Mouse (Mus musculus) gastrocnemius, postnatal 25 days (tissue): ENCODE measurements around the gene Dexi. TPM values are rescaled to one million over a fixed set of nuclear protein-coding genes. Genes with fewer than 3 reads are reported as not detected.

ENCODE experiments used
- DNase-seq: peaks from one replicate; pipeline ENCODE4 v3.0.0; 2022
- total RNA-seq, 2 experiments: library from RNA; stranded (reverse); gene quantifications; 1 replicate in 1 of 2; 2 replicates in 1 of 2; pipeline ENCODE4 v1.2.3; 2021

Dexi gene
- total RNA-seq, 2 experiments from 2014 or later, result 43.0 to 43.1 TPM

DNA sequence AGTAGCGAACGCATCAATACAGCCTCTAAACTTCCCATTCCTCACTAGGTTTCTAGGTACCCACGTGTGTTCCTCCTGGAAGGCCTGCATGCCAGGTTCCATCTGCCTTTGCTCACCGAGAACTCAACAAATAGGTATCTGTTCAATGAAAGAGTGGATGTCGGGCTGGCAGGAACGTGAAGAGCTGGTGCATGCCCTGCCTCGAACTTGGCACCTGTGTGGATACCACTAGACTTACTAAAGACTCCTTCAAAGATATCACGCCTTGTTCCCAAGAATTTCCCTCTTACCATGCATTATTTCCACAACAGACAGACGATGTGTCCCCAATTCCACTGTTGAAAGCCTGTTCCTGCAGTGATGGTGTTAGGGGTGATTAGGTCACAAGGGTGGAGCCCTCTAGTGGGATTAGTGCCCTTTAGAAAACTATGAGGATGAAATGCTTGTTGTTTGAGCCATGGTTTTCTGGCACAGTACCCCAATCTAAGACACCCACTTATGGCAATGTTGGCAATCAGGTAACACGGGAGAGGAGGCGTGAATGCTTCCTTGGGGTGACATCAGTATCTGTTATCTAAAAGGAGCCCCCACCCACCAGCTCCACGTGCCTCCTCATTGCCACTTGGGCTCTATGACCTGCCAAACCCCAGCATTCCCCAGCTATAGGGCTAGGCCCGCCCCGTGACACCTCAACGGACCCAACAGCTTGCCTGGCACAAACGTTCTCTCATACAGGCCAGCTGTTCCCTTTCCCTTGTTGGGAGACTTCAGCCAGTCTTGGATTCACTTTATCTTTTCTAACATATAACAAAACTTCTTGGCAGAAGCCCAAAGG, 1.9 kb downstream of the Dexi start:
- DNase-seq, result no peak

DNA sequence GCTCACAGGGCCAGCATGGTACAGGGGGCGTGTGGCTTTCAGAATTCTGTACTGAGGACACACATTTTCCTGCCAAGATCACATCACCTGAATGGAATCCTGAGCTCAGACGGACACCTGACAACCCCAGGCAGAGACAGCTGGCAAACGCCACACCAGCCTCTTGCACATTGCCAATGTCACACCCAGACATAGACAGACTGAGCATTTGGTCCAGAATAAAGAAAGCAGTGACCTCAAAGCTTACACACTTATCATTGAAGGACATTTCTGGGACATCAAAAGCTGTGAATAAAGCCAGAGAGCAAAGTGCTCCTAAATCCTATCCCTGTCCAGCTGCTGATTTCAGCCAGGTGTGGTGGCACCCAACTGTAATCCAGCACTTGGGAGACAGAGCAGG, 5.9 kb downstream of the Dexi start:
- no peak for DNase-seq

DNA sequence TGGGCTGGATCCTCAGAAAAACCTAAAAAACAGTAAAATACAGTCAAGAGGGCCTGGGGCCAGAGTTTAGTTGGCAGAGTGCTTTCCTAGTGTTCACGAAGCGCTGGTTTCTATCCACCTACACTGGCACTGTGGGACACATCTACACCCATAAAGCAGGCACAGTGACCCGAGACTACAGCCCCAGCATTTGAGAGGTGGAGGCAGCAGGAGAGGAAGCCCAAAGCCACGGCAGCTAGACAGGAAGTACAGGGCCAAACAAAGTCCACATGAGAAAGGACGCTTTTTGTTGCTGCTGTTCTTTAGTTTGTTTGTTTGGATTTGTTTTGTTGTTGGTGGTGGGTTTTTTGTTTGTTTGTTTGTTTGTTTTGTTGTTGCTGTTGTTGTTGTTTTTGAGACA, 6.5 kb downstream of the Dexi start:
- no peak for DNase-seq

DNA sequence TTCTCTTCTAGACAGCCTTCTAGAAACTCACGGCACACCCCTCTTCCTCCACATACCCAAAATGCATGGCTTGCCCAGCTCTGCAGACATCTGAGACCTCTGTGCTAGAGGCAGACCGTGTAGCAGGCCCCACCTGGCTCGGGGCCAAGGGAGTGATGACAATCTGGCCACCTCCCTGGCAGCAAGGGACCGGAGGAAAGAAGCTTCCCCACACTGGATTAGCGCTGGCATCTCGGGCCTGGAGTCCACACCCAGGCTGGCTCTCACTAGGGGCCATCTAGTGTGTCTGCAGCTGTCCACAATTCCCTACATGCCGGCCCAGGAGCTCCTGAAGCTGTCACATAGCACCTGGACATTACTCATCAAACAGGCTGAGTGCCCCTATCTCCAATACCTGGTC, 8.3 kb downstream of the Dexi start:
- DNase-seq, result peak; percentile 79

DNA sequence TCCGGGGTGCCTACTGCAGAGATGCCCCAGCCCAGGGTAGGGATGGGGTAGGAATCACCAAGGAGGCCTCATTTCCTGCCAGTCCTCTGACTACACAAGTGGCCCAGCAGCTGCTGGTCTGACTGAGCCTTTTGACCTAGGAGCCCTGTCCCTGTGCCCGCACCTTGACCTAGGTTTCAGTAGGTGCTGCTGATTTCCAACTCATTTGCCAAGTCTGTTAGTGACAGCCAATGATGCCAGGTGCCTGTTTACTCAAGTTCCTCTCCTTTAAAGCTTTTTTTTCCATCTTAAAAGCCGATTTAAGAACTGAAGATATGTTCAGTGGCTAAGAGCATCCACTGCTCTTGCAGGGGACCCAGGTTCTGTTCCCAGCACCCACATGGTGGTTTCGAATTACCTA, 9.1 kb downstream of the Dexi start:
- DNase-seq, result no peak

DNA sequence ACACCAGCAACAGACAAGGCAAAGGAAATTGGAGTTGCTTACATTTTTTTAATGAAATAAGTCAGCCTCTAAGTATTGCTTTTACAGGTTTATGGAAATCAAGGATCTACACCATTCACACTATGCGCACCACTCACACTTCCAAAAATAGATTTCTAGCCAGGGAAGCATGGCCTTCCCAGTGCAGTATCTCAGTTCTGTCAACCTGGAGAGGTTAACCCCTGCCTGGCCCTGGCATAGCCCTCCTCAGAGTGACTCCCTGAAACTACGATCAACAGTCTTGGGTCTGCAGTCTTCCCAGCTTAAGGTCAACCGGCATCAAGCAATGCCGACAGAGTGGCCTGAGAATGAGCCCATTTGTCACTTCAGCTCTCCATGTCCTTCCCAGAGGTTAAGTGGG, 12.7 kb downstream of the Dexi start:
- no peak for DNase-seq

DNA sequence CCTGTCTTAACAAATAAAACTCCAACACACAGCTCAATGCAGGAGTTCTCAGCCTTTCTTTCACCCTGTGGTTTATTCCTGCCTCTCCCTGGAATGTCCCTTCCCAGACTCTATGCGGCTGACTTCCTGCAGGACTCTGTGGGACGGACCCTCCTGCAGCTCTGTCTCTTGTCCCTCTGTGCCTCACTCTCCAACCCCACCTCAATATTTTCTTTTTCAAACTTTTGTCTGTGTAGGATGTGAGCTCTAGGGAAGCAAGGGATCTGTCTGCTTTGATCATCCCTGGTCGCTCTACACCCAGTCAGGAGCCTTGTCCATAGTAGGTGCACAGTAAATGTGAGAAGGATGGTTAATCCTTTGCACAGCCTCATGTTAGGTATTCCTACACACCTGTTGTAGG, 14.5 kb downstream of the Dexi start:
- no peak for DNase-seq

DNA sequence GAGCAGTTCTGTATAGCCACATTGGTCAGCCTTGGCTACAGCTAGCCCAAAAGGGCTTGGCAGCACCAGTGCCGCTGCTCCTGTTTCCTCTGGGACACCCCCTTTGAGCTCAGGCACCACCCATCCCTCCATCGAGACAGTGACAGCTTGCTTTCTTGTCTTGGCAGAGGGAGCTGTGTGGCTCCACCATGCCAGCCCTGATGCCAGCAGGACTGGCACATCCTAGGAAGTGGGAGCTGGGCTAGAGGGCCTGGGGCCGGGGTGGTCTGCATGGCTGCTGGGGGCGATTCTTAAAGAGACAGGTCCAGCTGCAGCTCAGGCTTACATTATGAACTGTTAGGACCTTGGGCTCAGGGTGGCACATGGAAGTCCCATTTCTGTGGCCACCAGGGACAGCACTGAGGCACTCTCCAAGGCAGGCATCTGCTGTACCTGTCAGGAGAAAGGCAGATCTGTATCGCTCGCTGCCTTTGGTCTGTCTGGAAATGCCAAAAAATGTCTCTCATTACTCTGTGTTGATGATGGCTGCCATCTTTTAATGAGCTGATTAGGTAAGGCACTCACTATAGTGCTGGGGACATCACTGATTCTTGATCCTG, 15.7 kb downstream of the Dexi start:
- DNase-seq, result no peak

DNA sequence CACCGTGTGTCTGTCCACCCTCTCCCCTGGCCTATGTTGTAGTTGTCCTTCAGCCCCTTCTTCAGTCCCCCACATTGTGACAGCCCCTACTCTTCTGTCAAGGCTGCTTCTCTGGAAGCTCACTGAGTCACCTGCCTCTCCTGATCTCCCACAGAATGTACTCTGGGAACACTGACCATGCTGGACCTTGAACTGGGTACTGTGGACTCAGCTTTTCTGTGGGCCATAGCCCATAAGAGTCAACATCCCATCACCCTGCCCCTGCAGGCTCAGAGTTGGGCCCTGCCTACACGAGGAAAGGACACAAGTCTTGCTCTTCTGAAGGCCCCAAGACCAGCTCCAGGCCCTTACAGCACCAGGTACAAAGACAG, 17.3 kb downstream of the Dexi start:
- no peak for DNase-seq

DNA sequence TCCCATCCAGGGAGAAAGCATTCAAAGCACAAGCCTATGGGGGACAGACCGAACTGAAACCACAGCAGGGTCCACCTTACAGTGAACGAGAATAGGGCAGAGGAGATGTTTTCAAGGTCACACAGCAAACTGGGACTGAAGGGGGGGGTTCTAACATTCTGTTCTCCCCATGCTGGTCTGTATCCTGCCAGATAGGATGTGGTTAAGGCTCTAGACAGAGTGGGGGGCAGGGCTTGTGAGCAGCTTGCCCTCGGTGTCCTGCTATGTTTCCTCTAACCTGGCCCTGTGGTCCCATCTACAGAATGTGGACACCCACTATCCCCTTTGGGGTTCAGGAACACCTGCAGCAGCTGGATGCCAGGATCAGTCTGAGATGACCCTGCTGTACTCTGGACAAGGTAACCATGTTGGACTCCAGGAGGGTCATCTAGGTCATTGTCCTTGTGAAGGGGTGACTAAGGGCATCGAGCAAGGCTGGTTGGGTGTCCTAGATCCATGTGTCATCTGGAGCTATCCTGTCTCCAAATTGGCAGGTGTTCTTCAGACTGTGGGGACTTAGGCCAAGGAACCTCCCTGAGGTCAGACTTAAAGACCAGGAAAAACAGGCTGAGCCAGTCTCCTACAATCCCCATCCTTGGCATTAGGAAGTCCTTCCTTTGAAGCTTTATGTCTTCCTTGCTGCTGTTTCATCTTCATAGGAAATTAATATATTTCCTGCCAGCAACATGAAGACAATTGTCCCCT, 17.8 kb downstream of the Dexi start:
- no peak for DNase-seq

DNA sequence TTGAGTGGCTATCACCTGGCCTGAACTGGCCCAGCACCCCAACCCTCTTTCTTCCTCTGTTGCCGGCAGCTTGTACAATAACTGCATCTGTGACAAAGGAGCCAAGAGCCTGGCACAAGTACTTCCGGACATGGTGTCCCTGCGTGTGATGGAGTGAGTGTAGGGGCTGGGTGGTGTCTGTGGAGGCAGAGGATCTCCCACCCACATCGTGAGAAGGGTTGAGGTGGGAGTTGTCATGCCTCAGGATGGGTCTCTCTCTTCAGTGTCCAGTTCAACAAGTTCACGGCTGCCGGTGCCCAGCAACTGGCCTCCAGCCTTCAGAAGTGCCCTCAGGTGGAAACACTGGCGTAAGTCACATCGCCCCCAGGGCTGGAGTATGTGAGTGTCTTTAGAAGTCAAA, 19.2 kb downstream of the Dexi start:
- no peak for DNase-seq

DNA sequence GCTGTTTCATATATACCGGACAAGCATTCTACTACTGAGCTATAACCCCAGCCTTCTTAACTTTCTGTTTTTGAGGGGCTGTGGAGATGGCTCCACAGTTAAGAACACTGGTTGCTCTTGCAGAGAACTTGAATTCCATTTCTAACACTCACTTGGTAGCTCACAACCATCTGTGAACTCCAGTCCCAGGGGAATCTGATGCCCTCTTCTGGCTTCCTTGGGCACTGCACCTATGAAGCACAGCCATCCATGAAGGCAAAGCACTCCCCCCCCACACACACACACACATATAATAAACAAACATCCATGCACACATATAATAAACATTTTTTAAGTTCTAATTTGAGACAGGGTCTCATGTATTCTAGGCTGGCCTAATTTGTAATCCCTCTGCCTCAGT, 20.0 kb downstream of the Dexi start:
- DNase-seq, result no peak

DNA sequence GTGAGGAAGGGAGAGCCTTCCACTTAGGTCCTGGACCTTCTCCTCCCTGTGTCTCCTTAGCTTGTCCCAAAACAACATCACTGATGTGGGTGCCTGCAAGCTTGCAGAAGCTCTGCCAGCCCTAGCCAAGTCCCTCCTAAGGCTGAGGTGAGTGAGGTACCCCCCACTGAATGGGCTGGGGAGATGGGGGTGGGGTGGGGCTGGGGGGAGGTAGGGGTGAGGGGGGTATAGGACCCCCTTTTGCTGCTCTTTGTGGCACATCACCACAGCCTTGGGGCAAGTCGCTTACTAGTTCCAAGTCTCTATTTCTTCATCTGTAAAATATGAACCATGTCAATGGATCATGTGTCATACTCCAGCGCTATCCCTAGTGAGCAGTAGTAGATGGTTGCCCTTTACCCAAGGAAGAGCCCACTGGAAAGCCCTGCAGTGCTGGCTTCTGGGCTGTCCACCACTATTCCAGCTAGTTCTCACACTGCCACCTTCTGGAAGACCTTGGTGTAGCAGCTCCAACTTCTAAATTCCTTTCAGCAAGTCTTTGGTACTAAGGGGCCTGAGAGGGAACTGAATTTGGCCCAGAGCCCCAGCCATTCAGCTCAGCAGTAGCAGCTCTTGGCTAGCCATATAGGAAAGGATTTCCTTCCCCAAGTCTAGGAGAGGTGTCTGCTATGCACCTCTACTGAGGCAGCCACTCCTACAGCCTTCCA, 21.8 kb downstream of the Dexi start:
- DNase-seq, result peak; percentile 30

DNA sequence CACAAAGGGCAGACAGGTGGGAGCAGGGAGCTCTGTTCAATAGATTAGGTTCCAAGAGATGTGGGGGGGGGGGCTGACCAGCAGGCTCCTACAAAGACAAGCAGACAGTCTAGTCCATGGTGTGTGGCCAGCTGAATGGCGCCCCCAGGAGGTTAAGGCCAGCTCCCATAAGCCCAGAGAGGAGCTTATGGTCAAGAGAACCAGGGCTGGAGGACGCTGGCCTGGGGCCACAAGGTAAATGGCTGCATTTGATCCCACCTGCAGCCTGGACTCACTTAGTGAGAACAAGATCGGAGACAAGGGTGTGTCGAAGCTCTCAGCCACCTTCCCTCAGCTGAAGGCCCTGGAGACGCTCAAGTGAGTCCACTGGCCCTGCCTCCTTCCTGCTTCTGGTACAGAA, 24.8 kb downstream of the Dexi start:
- DNase-seq, result no peak

DNA sequence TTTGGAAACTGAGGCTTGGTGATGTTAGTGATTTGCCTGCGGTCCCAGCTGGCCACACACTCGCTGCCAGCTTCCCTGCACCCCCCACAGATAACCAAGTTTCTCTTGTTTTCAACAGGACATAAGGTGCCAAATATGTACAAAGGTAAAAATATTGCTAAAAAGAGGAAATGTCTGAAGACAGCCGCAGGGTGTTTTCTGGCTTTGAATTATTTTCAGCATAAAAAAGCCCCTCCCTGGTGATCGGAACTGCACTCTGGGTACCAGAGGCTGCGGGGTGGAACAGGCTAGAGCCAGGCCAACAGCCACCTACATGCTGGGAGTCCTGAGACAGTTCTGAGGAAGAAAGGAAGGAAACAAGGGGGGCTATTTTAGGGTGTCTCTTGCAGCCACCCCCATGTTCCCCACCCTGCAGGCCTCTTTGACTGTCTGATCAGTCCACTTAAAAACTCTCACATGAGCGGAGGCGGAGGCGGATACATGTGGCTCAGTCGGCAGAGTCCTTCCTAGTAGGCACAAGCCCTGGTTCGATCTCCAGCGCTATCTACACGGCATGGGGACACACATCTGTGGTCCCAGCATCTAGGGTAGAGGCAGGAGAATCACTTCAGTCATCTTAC, 26.8 kb downstream of the Dexi start:
- DNase-seq, result no peak

DNA sequence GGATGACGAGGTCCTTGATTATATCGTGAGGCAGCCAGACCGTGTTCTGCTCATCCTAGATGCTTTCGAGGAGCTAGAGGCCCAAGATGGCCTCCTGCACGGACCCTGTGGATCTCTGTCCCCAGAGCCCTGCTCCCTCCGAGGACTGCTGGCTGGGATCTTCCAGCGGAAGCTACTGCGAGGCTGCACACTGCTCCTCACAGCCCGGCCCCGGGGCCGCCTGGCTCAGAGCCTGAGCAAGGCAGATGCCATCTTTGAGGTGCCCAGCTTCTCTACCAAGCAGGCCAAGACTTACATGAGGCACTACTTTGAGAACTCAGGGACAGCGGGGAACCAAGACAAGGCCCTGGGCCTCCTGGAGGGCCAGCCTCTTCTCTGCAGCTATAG, 31.7 kb downstream of the Dexi start:
- no peak for DNase-seq

DNA sequence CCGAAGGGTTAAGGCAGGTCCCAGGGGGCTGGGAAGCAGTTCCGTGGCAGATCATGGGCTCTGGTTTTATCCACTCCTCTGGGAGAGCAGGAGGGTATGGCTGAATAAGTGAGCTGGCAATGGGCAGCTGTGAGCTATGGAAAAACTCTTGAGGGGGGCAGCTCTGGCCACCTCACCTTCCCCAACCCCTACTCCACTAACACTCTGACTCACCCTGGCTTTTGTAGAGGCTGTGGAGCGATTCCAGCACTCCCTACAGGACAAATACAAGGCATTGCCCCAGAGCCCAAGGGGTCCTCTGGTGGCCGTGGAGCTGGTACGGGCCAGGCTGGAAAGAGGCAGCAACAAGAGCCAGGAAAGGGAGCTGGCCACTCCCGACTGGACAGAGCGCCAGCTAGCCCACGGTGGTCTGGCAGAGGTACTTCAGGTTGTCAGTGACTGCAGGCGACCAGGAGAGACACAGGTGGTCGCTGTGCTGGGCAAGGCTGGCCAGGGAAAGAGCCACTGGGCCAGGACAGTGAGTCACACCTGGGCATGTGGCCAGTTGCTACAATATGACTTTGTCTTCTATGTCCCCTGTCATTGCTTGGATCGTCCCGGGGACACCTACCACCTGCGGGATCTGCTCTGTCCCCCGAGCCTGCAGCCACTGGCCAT, 32.2 kb downstream of the Dexi start:
- no peak for DNase-seq

DNA sequence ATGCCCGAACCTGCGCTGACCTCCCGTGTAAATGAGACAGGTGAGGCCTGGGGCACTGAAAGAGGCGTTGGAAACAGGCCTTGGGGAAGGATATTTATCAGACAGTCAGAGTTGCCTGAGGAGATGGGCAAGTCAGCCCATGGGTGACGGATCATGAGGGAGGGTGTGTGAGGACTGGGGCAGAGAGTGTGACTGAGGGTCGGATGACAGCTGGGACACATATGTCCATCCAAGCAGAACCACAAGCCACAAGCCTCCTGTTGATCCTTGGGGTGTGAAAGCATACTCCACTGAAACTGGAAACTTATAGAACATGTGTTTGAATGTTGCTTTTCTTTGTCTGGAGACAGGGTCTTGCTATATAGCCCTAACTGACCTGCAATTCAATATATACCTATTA, 34.2 kb downstream of the Dexi start:
- DNase-seq, result no peak

DNA sequence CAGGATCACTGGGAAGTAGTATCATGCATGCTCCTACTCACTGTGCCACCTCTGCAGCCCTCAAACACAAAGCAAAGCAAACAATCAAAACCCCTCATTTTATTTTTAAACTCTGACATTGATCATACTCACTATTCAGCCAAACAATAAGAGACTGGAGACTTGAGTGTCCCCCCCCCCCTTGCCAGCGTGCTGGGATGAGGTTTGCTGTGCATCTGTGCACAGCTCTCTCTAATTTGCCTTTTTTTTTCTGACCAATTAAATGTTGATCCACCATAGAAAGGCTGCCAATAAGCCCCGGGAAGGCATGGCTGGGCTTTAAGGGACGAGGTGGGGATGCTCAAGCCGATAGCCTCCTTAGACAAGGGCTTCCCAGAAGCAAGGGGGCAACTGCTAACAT, 35.4 kb downstream of the Dexi start:
- no peak for DNase-seq

DNA sequence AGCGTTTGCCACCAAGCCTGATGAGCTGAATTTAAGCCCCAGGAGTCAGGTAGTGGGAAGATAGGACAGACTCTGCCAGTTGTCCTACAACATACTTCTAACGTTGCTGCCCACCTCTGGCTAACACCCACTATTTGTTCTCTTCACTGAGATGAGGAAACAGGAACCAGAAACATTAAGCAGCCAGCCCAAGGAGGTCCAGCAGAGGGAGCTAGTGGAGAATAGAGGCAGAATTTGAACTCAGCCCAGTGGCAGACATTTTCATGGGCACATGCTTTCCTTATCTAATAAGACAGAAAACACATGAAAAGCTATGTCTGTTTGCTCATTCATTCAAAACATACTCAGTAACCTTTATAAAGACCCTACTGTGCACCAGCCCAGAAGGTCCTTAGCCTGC, 39.8 kb downstream of the Dexi start:
- DNase-seq, result no peak

DNA sequence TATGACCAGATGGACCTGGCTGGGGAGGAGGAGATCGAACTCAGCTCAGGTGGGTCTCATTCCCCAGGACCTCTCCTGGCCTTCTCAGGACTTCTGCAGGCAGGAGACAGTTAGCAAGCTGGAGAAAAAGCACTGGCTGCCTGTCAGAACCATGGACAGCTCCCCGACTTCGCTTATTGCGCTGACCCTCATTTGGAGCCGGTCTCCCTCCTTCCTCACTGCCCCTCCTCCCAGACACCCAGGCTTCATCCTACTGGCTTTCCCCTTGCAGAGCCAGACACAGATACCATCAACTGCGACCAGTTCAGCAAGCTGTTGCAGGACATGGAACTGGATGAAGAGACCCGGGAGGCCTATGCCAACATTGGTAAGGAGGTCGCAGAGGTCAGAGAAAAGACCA, 41.0 kb downstream of the Dexi start:
- DNase-seq, result no peak

DNA sequence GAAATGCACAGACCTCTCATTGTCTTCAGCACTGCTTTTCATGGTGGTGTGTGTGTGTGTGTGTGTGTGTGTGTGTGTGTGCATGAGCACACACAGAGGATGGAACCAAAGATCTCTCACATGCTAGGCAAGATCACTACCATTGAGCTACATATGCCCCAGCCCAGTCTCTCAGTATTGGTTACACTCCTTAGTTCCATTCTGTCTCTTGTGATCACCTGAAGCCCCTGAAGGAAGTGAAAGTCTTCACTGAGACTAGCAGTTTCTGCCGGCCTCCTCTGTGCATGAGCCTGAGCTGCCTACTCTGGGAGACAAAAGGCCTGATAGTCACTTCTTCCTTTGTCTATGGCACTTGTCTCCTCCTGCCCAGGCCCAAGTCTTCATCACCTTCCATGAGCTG, 43.7 kb downstream of the Dexi start:
- no peak for DNase-seq
